Mouse (Mus musculus): ENCODE results near the gene Batf3.

- TF ChIP-seq CTCF (IDR thresholded peaks at IDR 0.05; ENCODE audit: low read depth) (no peak), EP300 (IDR thresholded peaks at IDR 0.05; ENCODE audit: low read depth) (no peak)
Observed at GRCm38 (mm10) chr1:191096871-191097681, 571 bp upstream of the Batf3 start.

Measured in liver, postnatal 0 days (tissue).